In the genomic region with DNA sequence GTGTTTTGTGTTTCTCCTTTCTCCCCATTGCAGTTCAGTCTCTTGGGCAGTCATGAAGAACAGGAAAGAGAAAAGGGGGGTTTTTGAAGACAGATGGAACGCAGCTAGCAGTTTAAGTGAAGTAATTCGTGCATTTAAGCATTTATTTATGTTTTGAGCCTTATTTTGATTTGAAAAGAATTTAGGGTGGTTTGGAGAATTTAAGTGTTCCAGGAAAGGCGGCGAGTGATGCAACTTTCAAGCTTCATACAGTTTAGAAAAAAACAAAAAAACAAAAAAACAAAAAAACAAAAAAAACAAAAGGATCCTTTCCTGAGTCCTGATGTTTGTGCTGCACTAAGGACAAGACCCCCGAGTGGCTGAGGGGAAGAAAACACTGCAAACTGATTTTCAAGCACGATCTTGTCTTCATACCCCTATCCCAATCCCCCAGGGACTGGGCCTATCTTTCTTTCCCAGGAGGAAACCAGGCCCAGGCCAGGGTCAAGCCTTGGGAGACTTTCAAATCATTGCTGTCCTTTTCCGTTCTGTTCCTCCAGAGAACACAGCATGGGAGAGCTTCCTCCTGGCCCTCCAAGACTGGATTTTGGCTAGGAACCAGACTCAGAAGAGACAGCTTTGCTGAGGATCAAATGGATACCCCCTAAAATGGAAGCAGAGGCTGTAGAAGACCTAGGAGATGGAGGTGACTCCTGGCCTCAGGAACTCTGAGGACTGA, we compare ENCODE assay signal across 9 mouse cellular contexts. TPM values are rescaled to one million over a fixed set of nuclear protein-coding genes. Genes with fewer than 3 reads are reported as not detected.
A peak's percentile ranks its signal among the peaks of the same experiment; 100 is the strongest.
DNase-seq lines count a peak whose midpoint lies in the region; ATAC-seq and TF ChIP-seq lines count a peak whose summit lies in the region.
"Had no signal": no experiment of that assay in that cellular context is flagged by ENCODE, and none has a peak within 500 bp of the region (broad histone marks: within the 10 kb centered on the region; RNA-seq: fewer than 3 reads in every experiment).

No protein-coding gene starts in this region.

- peaks cover 26% of the 10 kb centered on the region for H3K4me1 ChIP-seq in lung, postnatal 0 days (ENCODE audit: insufficient read depth, low read depth, low read length)
- H3K4me1 ChIP-seq in heart, embryonic 11.5 days (ENCODE audit: control insufficient read depth, insufficient read depth, low read length), result peaks cover 22% of the 10 kb centered on the region
- H3K4me1 ChIP-seq in kidney, embryonic 14.5 days (ENCODE audit: control insufficient read depth, insufficient read depth, low read length), result peaks cover 14% of the 10 kb centered on the region

- intact Hi-C loops in left cerebral cortex, adult 2 months (cut with DNase I), result no loop called here

- H3K36me3 ChIP-seq in lung, postnatal 0 days (ENCODE audit: insufficient read depth, low read length), result no peaks in the 10 kb centered on the region; the same call in 1 of the 2 replicates
- no peaks in the 10 kb centered on the region for H3K36me3 ChIP-seq in heart, embryonic 11.5 days (ENCODE audit: control insufficient read depth, insufficient read depth, low read length)
- H3K36me3 ChIP-seq in kidney, embryonic 14.5 days (ENCODE audit: control insufficient read depth, insufficient read depth, low read length), result no peaks in the 10 kb centered on the region
- H3K36me3 ChIP-seq in macrophage (ENCODE audit: inconsistent target), result no peaks in the 10 kb centered on the region

- H3K27ac ChIP-seq in lung, postnatal 0 days (ENCODE audit: low read length), result peak overlapping the region; percentile 79
- peak overlapping the region; percentile 85 for H3K27ac ChIP-seq in heart, embryonic 11.5 days (ENCODE audit: low read depth, low read length)
- H3K27ac ChIP-seq in kidney, embryonic 14.5 days (ENCODE audit: low read depth, low read length), result peak overlapping the region; percentile 5; the same call in 1 of the 2 replicates
- peak overlapping the region; percentile 98 for H3K27ac ChIP-seq in macrophage
- H3K27ac ChIP-seq in left cerebral cortex, adult 2 months, result no peak overlapping the region; the same call in 1 of the 2 replicates

- 0 out of 2 replicates have a peak, but pooled peaks have one; percentile 20 for TF ChIP-seq EP300 in lung, postnatal 0 days (IDR thresholded peaks at IDR 0.05)

- TF ChIP-seq CTCF in lung, postnatal 0 days (IDR thresholded peaks at IDR 0.05), result no peak
- no peak for TF ChIP-seq CTCF in left cerebral cortex, adult 2 months (IDR thresholded peaks at IDR 0.05)

- no peak overlapping the region for H3K4me2 ChIP-seq in lung, postnatal 0 days (replicated peaks; ENCODE audit: low read depth, low read length)
- H3K4me2 ChIP-seq in heart, embryonic 11.5 days, result no peak overlapping the region
- H3K4me2 ChIP-seq in kidney, embryonic 14.5 days (replicated peaks; ENCODE audit: low read depth, low read length), result no peak overlapping the region

- H3K9me3 ChIP-seq in lung, postnatal 0 days (ENCODE audit: low read length), result peaks cover 5% of the 10 kb centered on the region; the same call in 1 of the 2 replicates
- peaks cover 4% of the 10 kb centered on the region for H3K9me3 ChIP-seq in heart, embryonic 11.5 days (replicated peaks; ENCODE audit: control insufficient read depth, low read length)
- peaks cover 7% of the 10 kb centered on the region; the same call in 1 of the 2 replicates for H3K9me3 ChIP-seq in kidney, embryonic 14.5 days (ENCODE audit: control insufficient read depth, low read length)

- no peaks in the 10 kb centered on the region for H3K27me3 ChIP-seq in lung, postnatal 0 days (replicated peaks; ENCODE audit: insufficient read depth, low read length)
- H3K27me3 ChIP-seq in heart, embryonic 11.5 days (ENCODE audit: control insufficient read depth, insufficient read depth, low read length), result no peaks in the 10 kb centered on the region
- no peaks in the 10 kb centered on the region for H3K27me3 ChIP-seq in kidney, embryonic 14.5 days (ENCODE audit: control insufficient read depth, insufficient read depth, low read length)
- H3K27me3 ChIP-seq: Patski had no signal

- H3K79me2 ChIP-seq in macrophage (ENCODE audit: inconsistent target), result no peaks in the 10 kb centered on the region

- no peak for ATAC-seq in lung, postnatal 0 days
- no peak for ATAC-seq in heart, embryonic 11.5 days (replicated peaks; ENCODE audit: insufficient number of reproducible peaks, low FRiP score, low TSS enrichment)
- no peak for ATAC-seq in kidney, embryonic 14.5 days (ENCODE audit: low FRiP score, low TSS enrichment)

- no peak overlapping the region for H3K4me3 ChIP-seq in lung, postnatal 0 days (ENCODE audit: low read depth, low read length)
- H3K4me3 ChIP-seq in heart, embryonic 11.5 days (ENCODE audit: low read depth, low read length), result no peak overlapping the region
- H3K4me3 ChIP-seq in kidney, embryonic 14.5 days (ENCODE audit: low read length), result no peak overlapping the region
- H3K4me3 ChIP-seq in macrophage (ENCODE audit: inconsistent target), result no peak overlapping the region
- H3K4me3 ChIP-seq in left cerebral cortex, adult 2 months, result no peak overlapping the region

- DNase-seq in lung, postnatal 0 days (ENCODE audit: low spot score), result peak; percentile 65
- no peak for DNase-seq in lung, adult 18-20 months
- DNase-seq in cerebellum, postnatal 25 days, result no peak
- DNase-seq in cerebellum, postnatal 4 days (ENCODE audit: low spot score in 2 of 2), result no peak
- DNase-seq in left cerebral cortex, adult 2 months (ENCODE audit: extremely low spot score in 1 of 2, low spot score in 2 of 2), result no peak

- no peak overlapping the region for H3K9ac ChIP-seq in lung, postnatal 0 days (replicated peaks; ENCODE audit: low read depth)
- no peak overlapping the region for H3K9ac ChIP-seq in heart, embryonic 11.5 days (ENCODE audit: low read depth, low read length)
- H3K9ac ChIP-seq in kidney, embryonic 14.5 days (ENCODE audit: low read depth, low read length), result no peak overlapping the region

- WGBS in lung, postnatal 0 days, result 51% methylated on average over 7 of the region's 7 CpGs
- 61% methylated on average over 7 of the region's 7 CpGs for WGBS in heart, embryonic 11.5 days (ENCODE audit: insufficient replicate concordance)
- WGBS in kidney, embryonic 14.5 days, result 74% methylated on average over 7 of the region's 7 CpGs
- 32% methylated on average over 7 of the region's 7 CpGs for WGBS in macrophage (ENCODE audit: missing documents)

RNA-seq across cellular contexts. Expression of a gene that starts 5.9 kb away (rescaled TPM):
- 12.2 and 13.1 TPM in 2 replicates for polyA plus RNA-seq in lung, postnatal 0 days (2015; fragmentation: Nextera tagmentation; extraction: Ambion mirVana)
- polyA plus RNA-seq in heart, embryonic 11.5 days (2014; fragmentation: Nextera tagmentation; extraction: Ambion mirVana), result 2.6 and 2.7 TPM in 2 replicates
- 1.0 and 1.2 TPM in 2 replicates for polyA plus RNA-seq in kidney, embryonic 14.5 days (2014; fragmentation: Nextera tagmentation; extraction: Ambion mirVana)
- total RNA-seq in macrophage (2018; cell fraction: chromatin; rRNA removed), result 1 to 10 TPM in 24 of 26 experiments, under 1 TPM in 2; 0.40 to 9.7 (median 4.8) TPM
- 1 to 10 TPM in 16 of 26 experiments, under 1 TPM in 10; 0.62 to 1.8 (median 1.1) TPM for total RNA-seq in macrophage (2018; cell fraction: cytosol; rRNA removed)
- 1 to 10 TPM in 22 of 26 experiments, under 1 TPM in 4; 0.59 to 5.6 (median 2.6) TPM for total RNA-seq in macrophage (2018; cell fraction: nucleus; rRNA removed)
- polyA plus RNA-seq in macrophage (2018), result 1.6 to 2.7 TPM (median 1.7 TPM) in 3 replicates
- total RNA-seq in left cerebral cortex, adult 2 months (2021), result 1 to 10 TPM; 4.5 to 5.2 TPM

RNA-seq across cellular contexts. Expression of a gene that starts 14.9 kb away (rescaled TPM):
- polyA plus RNA-seq in lung, postnatal 0 days (2015; fragmentation: Nextera tagmentation; extraction: Ambion mirVana), result 739 and 823 TPM in 2 replicates
- 248 and 295 TPM in 2 replicates for polyA plus RNA-seq in heart, embryonic 11.5 days (2014; fragmentation: Nextera tagmentation; extraction: Ambion mirVana)
- 81.0 and 139 TPM in 2 replicates for polyA plus RNA-seq in kidney, embryonic 14.5 days (2014; fragmentation: Nextera tagmentation; extraction: Ambion mirVana)
- total RNA-seq in macrophage (2018; cell fraction: chromatin; rRNA removed), result 100 to 1,000 TPM in 13 of 26 experiments, 10 to 100 TPM in 13; 30.9 to 294 (median 104) TPM
- 100 to 1,000 TPM; 222 to 636 (median 285) TPM for total RNA-seq in macrophage (2018; cell fraction: cytosol; rRNA removed)
- total RNA-seq in macrophage (2018; cell fraction: nucleus; rRNA removed), result 100 to 1,000 TPM in 23 of 26 experiments, 10 to 100 TPM in 3; 72.7 to 364 (median 181) TPM
- polyA plus RNA-seq in macrophage (2018), result 178 to 475 TPM (median 441 TPM) in 3 replicates
- 10 to 100 TPM in 1 of 2 experiments, 1 to 10 TPM in 1; 9.3 to 12.4 TPM for total RNA-seq in left cerebral cortex, adult 2 months (2021)

RNA-seq across cellular contexts. Expression of a gene that starts 33.1 kb away (rescaled TPM):
- 1.1 and 1.3 TPM in 2 replicates for polyA plus RNA-seq in lung, postnatal 0 days (2015; fragmentation: Nextera tagmentation; extraction: Ambion mirVana)
- polyA plus RNA-seq in heart, embryonic 11.5 days (2014; fragmentation: Nextera tagmentation; extraction: Ambion mirVana), result 9.3 and 12.0 TPM in 2 replicates
- 37.8 and 41.8 TPM in 2 replicates for polyA plus RNA-seq in kidney, embryonic 14.5 days (2014; fragmentation: Nextera tagmentation; extraction: Ambion mirVana)
- 10 to 100 TPM in 14 of 26 experiments, 1 to 10 TPM in 12; 3.3 to 66.1 (median 16.9) TPM for total RNA-seq in macrophage (2018; cell fraction: chromatin; rRNA removed)
- 1 to 10 TPM in 15 of 26 experiments, under 1 TPM in 11; 0.43 to 3.6 (median 1.3) TPM for total RNA-seq in macrophage (2018; cell fraction: cytosol; rRNA removed)
- total RNA-seq in macrophage (2018; cell fraction: nucleus; rRNA removed), result 10 to 100 TPM in 15 of 26 experiments, 1 to 10 TPM in 11; 3.2 to 47.9 (median 14.3) TPM
- polyA plus RNA-seq in macrophage (2018), result 0.24 to 1.5 TPM (median 0.64 TPM) in 3 replicates
- 10 to 100 TPM; 12.5 to 12.8 TPM for total RNA-seq in left cerebral cortex, adult 2 months (2021)

RNA-seq across cellular contexts. Expression of a gene that starts 39.6 kb away (rescaled TPM):
- 4.7 and 5.3 TPM in 2 replicates for polyA plus RNA-seq in lung, postnatal 0 days (2015; fragmentation: Nextera tagmentation; extraction: Ambion mirVana)
- 1.1 and 1.2 TPM in 2 replicates for polyA plus RNA-seq in heart, embryonic 11.5 days (2014; fragmentation: Nextera tagmentation; extraction: Ambion mirVana)
- 0.74 and 0.97 TPM in 2 replicates for polyA plus RNA-seq in kidney, embryonic 14.5 days (2014; fragmentation: Nextera tagmentation; extraction: Ambion mirVana)
- 10 to 100 TPM in 13 of 26 experiments, 1 to 10 TPM in 9, under 1 TPM in 3, not detected in 1; 0.66 to 36.6 (median 11.8) TPM for total RNA-seq in macrophage (2018; cell fraction: chromatin; rRNA removed)
- total RNA-seq in macrophage (2018; cell fraction: cytosol; rRNA removed), result 100 to 1,000 TPM in 12 of 26 experiments, 10 to 100 TPM in 2, 1 to 10 TPM in 12; 5.5 to 152 (median 54.7) TPM
- total RNA-seq in macrophage (2018; cell fraction: nucleus; rRNA removed), result 100 to 1,000 TPM in 5 of 26 experiments, 10 to 100 TPM in 10, 1 to 10 TPM in 11; 2.9 to 213 (median 40.5) TPM
- polyA plus RNA-seq in macrophage (2018), result 8.4 to 43.7 TPM (median 12.1 TPM) in 3 replicates
- total RNA-seq in left cerebral cortex, adult 2 months (2021), result under 1 TPM; 0.70 to 0.79 TPM

RNA-seq across cellular contexts. Expression of a gene that starts 41.0 kb away (rescaled TPM):
- 0.39 and 0.44 TPM in 2 replicates for polyA plus RNA-seq in lung, postnatal 0 days (2015; fragmentation: Nextera tagmentation; extraction: Ambion mirVana)
- 0.28 TPM in 1 of 2 replicates, not detected in the other for polyA plus RNA-seq in heart, embryonic 11.5 days (2014; fragmentation: Nextera tagmentation; extraction: Ambion mirVana)
- 0.19 and 0.54 TPM in 2 replicates for polyA plus RNA-seq in kidney, embryonic 14.5 days (2014; fragmentation: Nextera tagmentation; extraction: Ambion mirVana)
- total RNA-seq in macrophage (2018; cell fraction: chromatin; rRNA removed), result 1 to 10 TPM in 1 of 26 experiments, under 1 TPM in 11, not detected in 14; 0.44 to 1.0 (median 0.60) TPM
- total RNA-seq in macrophage (2018; cell fraction: cytosol; rRNA removed), result under 1 TPM; 0.16 to 0.41 (median 0.28) TPM
- total RNA-seq in macrophage (2018; cell fraction: nucleus; rRNA removed), result 1 to 10 TPM in 8 of 26 experiments, under 1 TPM in 13, not detected in 5; 0.36 to 2.6 (median 0.94) TPM
- polyA plus RNA-seq in macrophage (2018), result 0.23 to 0.37 TPM (median 0.32 TPM) in 3 replicates
- under 1 TPM; 0.23 to 0.26 TPM for total RNA-seq in left cerebral cortex, adult 2 months (2021)
